Mouse (Mus musculus) heart, embryonic 16.5 days (tissue): ENCODE data around the gene Idh2. TPM values are rescaled to one million over a fixed set of nuclear protein-coding genes. Genes with fewer than 3 reads are reported as not detected.

Experiments used
- ATAC-seq: fragments of 200-750 bp; cut with Nextera tagmentation; replicated peaks from 2 replicates; pipeline ENCODE4 v1.8.0; 2017; ENCODE audit warnings: moderate number of reproducible peaks; ENCODE audit not compliant: insufficient read depth, low FRiP score; ENCODE audit errors: extremely low read depth
- H3K27ac ChIP-seq: fragments of 300-500 bp; sonication (generic); 2 replicates; pipeline ENCODE4 v1.5.1; 2014; ENCODE audit warnings: mild to moderate bottlenecking, low read length, control low read depth, moderate library complexity
- H3K27me3 ChIP-seq: fragments of 300-500 bp; sonication (generic); 2 replicates; pipeline ENCODE4 v1.6.1; 2014; ENCODE audit warnings: low read length, mixed read lengths; ENCODE audit not compliant: control insufficient read depth, insufficient read depth
- H3K36me3 ChIP-seq: fragments of 300-500 bp; sonication (generic); 2 replicates; pipeline ENCODE4 v1.6.1; 2014; ENCODE audit not compliant: control insufficient read depth, insufficient read depth
- H3K4me1 ChIP-seq: fragments of 300-500 bp; sonication (generic); 2 replicates; pipeline ENCODE4 v1.6.1; 2014; ENCODE audit warnings: low read length, mixed read lengths; ENCODE audit not compliant: control insufficient read depth, insufficient read depth
- H3K4me2 ChIP-seq: fragments of 300-500 bp; sonication (generic); 2 replicates; pipeline ENCODE4 v1.6.1; 2014; ENCODE audit warnings: low read depth, mild to moderate bottlenecking, control low read depth, low read length
- H3K4me3 ChIP-seq: fragments of 300-500 bp; sonication (generic); 2 replicates; pipeline ENCODE4 v1.5.1; 2014; ENCODE audit warnings: mild to moderate bottlenecking, control low read depth, low read length
- H3K9ac ChIP-seq: fragments of 300-500 bp; sonication (generic); 2 replicates; pipeline ENCODE4 v1.6.1; 2014; ENCODE audit warnings: low read length, control low read depth
- H3K9me3 ChIP-seq: fragments of 300-500 bp; sonication (generic); replicated peaks from 2 replicates; pipeline ENCODE4 v1.6.1; 2016; ENCODE audit warnings: low read length; ENCODE audit not compliant: control insufficient read depth
- WGBS: fragments of 180-500 bp; shearing (Covaris S2); extraction: QIAGEN DNeasy Blood & Tissue Kit; methylation state at CpG from one replicate; pipeline ENCODE4 v1.1.7; 2014; 5-methylcytosine and 5-hydroxymethylcytosine counted together
- polyA plus RNA-seq: library from polyadenylated mRNA; unstranded; fragments of >200 nt; fragmentation: Nextera tagmentation; extraction: Ambion mirVana; gene quantifications from 2 replicates; pipeline ENCODE4 v1.2.1, GENCODE M21; 2015

Gene Idh2
- polyA plus RNA-seq, 1 experiment from 2014 or later = 2,782 TPM

- Histone ChIP-seq H3K4me2 (no peak overlapping the region), H3K36me3 (peaks cover 66% of the 10 kb centered on the region), H3K9ac (no peak overlapping the region), H3K4me1 (peaks cover 16% of the 10 kb centered on the region), H3K9me3 (no peaks in the 10 kb centered on the region), H3K4me3 (no peak overlapping the region), H3K27ac (peak overlapping the region; percentile 65), H3K27me3 (no peaks in the 10 kb centered on the region)
- ATAC-seq = no peak
- 79% methylated on average over 4 of the region's 4 CpGs for WGBS
Observed at GRCm38 (mm10) chr7:80091866-80092210, 23.4 kb downstream of the Idh2 start.

GRCm38 (mm10) chr7:80091004-80091865, 24.0 kb downstream of the Idh2 start:
- no peaks in the 10 kb centered on the region for H3K9me3 ChIP-seq
- 56% methylated on average over 13 of the region's 13 CpGs for WGBS
- ATAC-seq = peak; percentile 45; the same call in 1 of the 2 replicates
- H3K27ac ChIP-seq = peak overlapping the region; percentile 78
- H3K27me3 ChIP-seq = no peaks in the 10 kb centered on the region
- H3K4me1 ChIP-seq = peaks cover 16% of the 10 kb centered on the region
- peaks cover 64% of the 10 kb centered on the region for H3K36me3 ChIP-seq
- H3K9ac ChIP-seq = no peak overlapping the region; the same call in 1 of the 2 replicates
- no peak overlapping the region for H3K4me3 ChIP-seq
- H3K4me2 ChIP-seq = no peak overlapping the region

GRCm38 (mm10) chr7:80090191-80091003, 24.8 kb downstream of the Idh2 start:
- H3K9me3 ChIP-seq = no peaks in the 10 kb centered on the region
- peaks cover 55% of the 10 kb centered on the region for H3K36me3 ChIP-seq
- H3K9ac ChIP-seq = no peak overlapping the region; the same call in 1 of the 2 replicates
- no peak for ATAC-seq
- WGBS = 79% methylated on average over 18 of the region's 18 CpGs
- H3K27me3 ChIP-seq = no peaks in the 10 kb centered on the region
- H3K4me3 ChIP-seq = no peak overlapping the region
- peak overlapping the region; percentile 78 for H3K27ac ChIP-seq
- no peak overlapping the region for H3K4me2 ChIP-seq
- H3K4me1 ChIP-seq = peaks cover 16% of the 10 kb centered on the region

GRCm38 (mm10) chr7:80088191-80088590, 27.0 kb downstream of the Idh2 start:
- 86% methylated on average over 9 of the region's 9 CpGs for WGBS
- Histone ChIP-seq H3K4me1 (peaks cover 13% of the 10 kb centered on the region), H3K9ac (no peak overlapping the region), H3K4me2 (no peak overlapping the region), H3K36me3 (peaks cover 33% of the 10 kb centered on the region), H3K27me3 (no peaks in the 10 kb centered on the region), H3K27ac (no peak overlapping the region), H3K9me3 (no peaks in the 10 kb centered on the region), H3K4me3 (no peak overlapping the region)
- no peak for ATAC-seq

- Histone ChIP-seq H3K36me3 (peaks cover 37% of the 10 kb centered on the region), H3K27me3 (no peaks in the 10 kb centered on the region), H3K9ac (no peak overlapping the region), H3K4me3 (no peak overlapping the region), H3K4me1 (no peaks in the 10 kb centered on the region; the same call in 1 of the 2 replicates), H3K9me3 (no peaks in the 10 kb centered on the region), H3K27ac (no peak overlapping the region), H3K4me2 (no peak overlapping the region)
- peak; percentile 19; the same call in 1 of the 2 replicates for ATAC-seq
- 71% methylated on average over 33 of the region's 33 CpGs for WGBS
Observed at GRCm38 (mm10) chr7:80085970-80086715, 29.0 kb downstream of the Idh2 start.

GRCm38 (mm10) chr7:80084484-80084931, 30.7 kb downstream of the Idh2 start:
- H3K36me3 ChIP-seq = peaks cover 33% of the 10 kb centered on the region
- H3K9ac ChIP-seq = no peak overlapping the region
- WGBS = 56% methylated on average over 7 of the region's 7 CpGs
- no peaks in the 10 kb centered on the region for H3K9me3 ChIP-seq
- H3K4me3 ChIP-seq = no peak overlapping the region
- H3K27ac ChIP-seq = no peak overlapping the region
- peaks cover 3% of the 10 kb centered on the region for H3K4me1 ChIP-seq
- ATAC-seq = no peak
- no peak overlapping the region for H3K4me2 ChIP-seq
- H3K27me3 ChIP-seq = no peaks in the 10 kb centered on the region

GRCm38 (mm10) chr7:80081586-80082554, 33.3 kb downstream of the Idh2 start:
- no peak for ATAC-seq
- Histone ChIP-seq H3K36me3 (peaks cover 18% of the 10 kb centered on the region), H3K9me3 (no peaks in the 10 kb centered on the region), H3K27ac (no peak overlapping the region), H3K4me1 (peaks cover 29% of the 10 kb centered on the region), H3K9ac (no peak overlapping the region), H3K4me2 (no peak overlapping the region), H3K27me3 (no peaks in the 10 kb centered on the region), H3K4me3 (no peak overlapping the region)
- 83% methylated on average over 42 of the region's 42 CpGs for WGBS

GRCm38 (mm10) chr7:80078792-80079301, 36.3 kb downstream of the Idh2 start:
- Histone ChIP-seq H3K27ac (peak overlapping the region; percentile 93), H3K4me2 (peak overlapping the region; percentile 52), H3K36me3 (peaks cover 15% of the 10 kb centered on the region), H3K4me3 (peak overlapping the region; percentile 19; the same call in 1 of the 2 replicates), H3K4me1 (peaks cover 55% of the 10 kb centered on the region), H3K27me3 (no peaks in the 10 kb centered on the region), H3K9me3 (no peaks in the 10 kb centered on the region), H3K9ac (peak overlapping the region; percentile 59)
- peak; percentile 72 for ATAC-seq
- 4% methylated on average over 14 of the region's 14 CpGs for WGBS
